Mouse (Mus musculus) stomach, postnatal 0 days (tissue): ENCODE results near the gene Cd79b.

Experiments
- CTCF ChIP-seq: IDR thresholded peaks from 2 replicates; pipeline ENCODE4 v1.5.1; 2016; ENCODE audit warnings: antibody characterized with exemption, low read depth, mild to moderate bottlenecking, moderate library complexity
- EP300 ChIP-seq: optimal IDR thresholded peaks from 2 replicates; pipeline ENCODE3; 2016; ENCODE audit warnings: antibody characterized with exemption

DNA sequence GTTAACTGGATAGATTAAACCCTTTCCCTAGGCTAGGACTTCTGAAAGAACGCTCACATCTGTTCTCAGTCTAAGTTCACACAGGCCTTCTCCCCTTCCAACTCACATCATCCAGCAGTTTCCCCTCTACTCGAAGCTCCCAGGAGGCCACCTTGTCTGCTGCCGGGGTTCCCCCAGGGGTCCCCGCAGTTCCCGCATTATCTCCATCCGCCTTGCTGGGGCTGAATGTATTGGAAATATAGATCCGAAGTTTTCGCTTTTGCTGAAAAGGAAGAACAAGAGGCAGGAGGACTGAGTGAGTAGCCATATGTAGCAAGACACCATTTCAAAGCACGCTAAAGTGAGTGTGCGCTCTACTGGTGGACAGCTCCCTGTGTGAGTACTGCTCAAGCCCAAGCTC lies 48.1 kb downstream of the Cd79b start:
- TF ChIP-seq CTCF, result no peak
- TF ChIP-seq EP300, result no peak
